Mouse (Mus musculus): Measurements from ENCODE around the gene Hs1bp3. TPM values are rescaled to one million over a fixed set of nuclear protein-coding genes. Genes with fewer than 3 reads are reported as not detected.

The Hs1bp3 gene
- polyA plus RNA-seq, 1 experiment from 2014 or later: 5.4 TPM

DNA sequence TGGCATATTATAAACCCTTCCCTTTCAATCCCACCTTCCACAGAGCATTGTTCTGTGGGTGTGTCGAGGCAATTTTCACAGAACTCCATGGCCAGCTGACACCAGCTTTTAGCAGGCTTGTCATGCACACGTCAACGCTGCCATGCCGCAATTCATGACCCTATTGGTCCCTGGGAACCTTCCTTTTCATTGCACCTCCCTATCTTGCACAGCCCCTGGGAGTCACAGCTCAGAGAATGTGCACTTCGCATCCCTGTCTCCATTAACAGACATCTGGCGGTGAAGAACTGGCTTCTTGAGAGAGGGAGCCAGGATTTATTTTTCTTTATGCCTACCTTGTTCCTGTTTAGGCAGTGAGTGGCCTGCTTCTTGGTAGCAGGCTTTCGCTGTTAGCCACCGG is 25.7 kb downstream of the Hs1bp3 start:
- Histone ChIP-seq H3K9ac (no peak overlapping the region), H3K27ac (no peak overlapping the region), H3K4me1 (peaks cover 4% of the 10 kb centered on the region; the same call in 1 of the 2 replicates), H3K4me3 (no peak overlapping the region), H3K36me3 (peaks cover 41% of the 10 kb centered on the region), H3K4me2 (no peak overlapping the region), H3K27me3 (replicated peaks) (no peaks in the 10 kb centered on the region), H3K9me3 (replicated peaks) (no peaks in the 10 kb centered on the region)
- ATAC-seq: no peak
- 83% methylated on average over 8 of the region's 8 CpGs for WGBS (ENCODE audit: insufficient replicate concordance)

DNA sequence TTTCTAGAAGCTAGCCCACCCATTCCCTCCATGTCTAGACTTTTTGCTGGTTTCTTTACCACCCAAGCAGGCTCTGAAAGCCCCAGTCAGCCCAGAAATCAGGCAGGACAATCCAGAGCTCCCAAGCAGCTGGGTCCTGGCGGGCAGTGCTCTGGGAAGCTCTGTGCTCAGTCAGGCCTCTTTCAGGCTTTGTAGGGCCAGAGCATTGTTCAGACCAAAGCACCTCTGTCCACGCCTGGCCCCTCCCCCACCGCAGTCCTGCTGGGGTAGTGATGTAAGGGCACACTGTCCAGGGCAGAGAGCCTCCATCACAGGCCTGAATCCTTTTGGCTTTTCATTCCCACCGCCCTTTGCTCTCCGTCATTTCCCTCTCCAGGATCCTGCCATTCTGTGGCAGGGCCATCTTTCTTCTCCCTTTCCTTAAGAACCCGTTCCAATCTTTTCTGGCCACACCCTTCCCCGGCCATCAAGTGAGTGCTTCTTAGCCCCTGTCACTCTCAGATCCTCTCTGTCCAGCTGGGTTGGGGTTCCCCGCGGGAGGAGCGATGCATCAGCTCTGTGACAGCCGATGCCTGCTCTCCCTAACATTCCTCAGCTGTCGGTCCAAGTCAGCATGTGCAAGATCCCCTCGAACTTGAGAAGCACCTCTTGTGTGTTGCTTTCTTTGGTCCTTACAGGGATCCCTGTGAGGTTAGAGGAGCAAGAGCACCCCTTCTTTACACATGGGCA is 26.5 kb downstream of the Hs1bp3 start:
- H3K4me3 ChIP-seq: no peak overlapping the region
- no peaks in the 10 kb centered on the region for H3K9me3 ChIP-seq (replicated peaks)
- 68% methylated on average over 13 of the region's 13 CpGs for WGBS (ENCODE audit: insufficient replicate concordance)
- peak; percentile 39; the same call in 1 of the 2 replicates for ATAC-seq
- H3K4me2 ChIP-seq: no peak overlapping the region
- H3K27me3 ChIP-seq (replicated peaks): no peaks in the 10 kb centered on the region
- H3K36me3 ChIP-seq: peaks cover 41% of the 10 kb centered on the region
- H3K27ac ChIP-seq: no peak overlapping the region
- H3K9ac ChIP-seq: no peak overlapping the region
- H3K4me1 ChIP-seq: no peaks in the 10 kb centered on the region

DNA sequence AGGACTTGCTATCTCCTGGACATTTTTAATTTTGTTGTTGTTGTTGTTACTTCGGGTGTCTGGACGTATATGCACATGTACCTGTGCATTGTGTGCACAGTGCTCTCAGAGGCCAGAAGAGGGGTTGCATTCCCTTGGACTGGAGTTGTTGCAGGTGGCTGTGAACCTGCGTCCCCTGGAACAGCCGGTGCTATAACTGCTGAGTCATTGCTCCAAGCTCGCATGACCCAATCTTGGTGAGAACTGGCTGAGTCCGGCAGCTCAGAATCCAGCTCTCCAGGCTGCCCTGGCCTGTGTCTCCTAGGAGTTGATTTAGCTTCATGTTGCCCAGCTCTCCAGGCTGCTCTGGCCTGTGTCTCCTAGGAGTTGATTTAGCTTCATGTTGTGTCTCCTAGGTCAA is 27.8 kb downstream of the Hs1bp3 start:
- Histone ChIP-seq H3K9me3 (replicated peaks) (no peaks in the 10 kb centered on the region), H3K36me3 (peaks cover 35% of the 10 kb centered on the region), H3K4me1 (0 out of 2 replicates have a peak, but pooled peaks cover 5% of the 10 kb centered on the region), H3K4me3 (no peak overlapping the region), H3K27ac (no peak overlapping the region), H3K4me2 (no peak overlapping the region), H3K9ac (no peak overlapping the region), H3K27me3 (replicated peaks) (no peaks in the 10 kb centered on the region)
- no peak for ATAC-seq
- WGBS (ENCODE audit: insufficient replicate concordance): 56% methylated on average over 6 of the region's 6 CpGs

DNA sequence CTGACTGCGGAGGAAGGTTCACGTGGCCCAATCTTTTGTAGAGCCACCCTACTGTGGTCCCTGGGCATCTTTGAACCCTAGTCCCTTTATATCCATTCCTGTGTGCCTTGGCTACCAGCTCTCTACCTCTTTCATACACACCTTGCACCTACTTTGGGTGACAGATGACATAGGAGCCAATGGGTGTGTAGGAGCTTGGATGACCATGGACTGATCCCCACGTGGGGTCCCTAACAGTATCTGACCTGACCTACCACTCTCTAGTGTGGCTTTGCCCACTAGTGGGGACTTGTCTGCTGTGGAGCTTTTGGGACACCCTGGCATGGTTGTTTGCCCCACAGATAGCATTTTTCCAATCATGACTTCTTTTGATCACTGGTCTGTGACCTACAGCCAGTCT is 30.1 kb downstream of the Hs1bp3 start:
- Histone ChIP-seq H3K9me3 (replicated peaks) (no peaks in the 10 kb centered on the region), H3K4me2 (no peak overlapping the region), H3K27me3 (replicated peaks) (no peaks in the 10 kb centered on the region), H3K4me3 (no peak overlapping the region), H3K4me1 (0 out of 2 replicates have a peak, but pooled peaks cover 5% of the 10 kb centered on the region), H3K36me3 (peaks cover 20% of the 10 kb centered on the region), H3K9ac (no peak overlapping the region), H3K27ac (no peak overlapping the region)
- 89% methylated on average over 3 of the region's 3 CpGs for WGBS (ENCODE audit: insufficient replicate concordance)
- ATAC-seq: no peak

DNA sequence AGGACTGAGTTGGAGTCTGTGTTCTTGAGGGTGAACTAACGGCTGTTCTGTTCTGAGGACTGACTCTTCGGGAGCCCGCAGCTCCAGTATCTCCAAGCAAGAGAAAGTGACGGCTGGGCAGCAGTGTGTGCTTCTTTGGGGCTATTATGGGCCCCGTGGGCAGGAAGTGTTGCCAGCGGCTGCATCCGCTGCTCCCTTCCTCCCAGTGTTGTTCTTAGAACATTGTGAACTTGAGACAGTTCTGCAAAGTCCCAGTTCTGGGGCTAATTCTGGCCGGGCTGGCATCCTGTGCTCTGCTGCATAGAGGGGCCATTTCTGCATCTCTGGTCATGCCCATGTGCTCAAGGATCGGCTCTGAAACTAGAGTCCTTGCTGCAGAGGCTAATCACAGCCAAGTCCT is 31.7 kb downstream of the Hs1bp3 start:
- Histone ChIP-seq H3K9me3 (replicated peaks) (no peaks in the 10 kb centered on the region), H3K27me3 (replicated peaks) (no peaks in the 10 kb centered on the region), H3K4me1 (0 out of 2 replicates have a peak, but pooled peaks cover 17% of the 10 kb centered on the region), H3K27ac (peak overlapping the region; percentile 79), H3K4me2 (peak overlapping the region; percentile 15), H3K36me3 (peaks cover 11% of the 10 kb centered on the region; the same call in 1 of the 2 replicates), H3K4me3 (no peak overlapping the region), H3K9ac (no peak overlapping the region)
- ATAC-seq: peak; percentile 50
- WGBS (ENCODE audit: insufficient replicate concordance): 23% methylated on average over 9 of the region's 9 CpGs

DNA sequence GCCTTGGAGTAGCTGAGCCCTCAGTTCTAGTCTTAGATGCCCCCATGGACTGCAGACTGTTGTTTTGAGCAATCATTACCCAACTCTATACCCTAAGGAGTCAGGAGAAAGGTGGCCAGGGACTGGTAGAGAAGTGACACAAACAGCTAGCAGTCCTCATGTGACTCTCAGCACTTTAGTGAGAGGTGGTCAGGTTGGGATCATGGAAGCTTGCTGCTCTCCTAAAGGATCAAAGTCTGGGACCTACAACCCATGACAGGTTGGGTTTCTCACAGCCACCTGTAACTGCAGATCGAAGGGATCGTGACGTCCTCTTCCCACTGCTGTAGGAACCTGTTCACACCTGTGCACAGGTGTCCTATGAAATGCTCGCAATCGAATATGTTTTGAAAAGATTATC is 32.3 kb downstream of the Hs1bp3 start:
- Histone ChIP-seq H3K27ac (peak overlapping the region; percentile 79), H3K9ac (no peak overlapping the region), H3K9me3 (replicated peaks) (no peaks in the 10 kb centered on the region), H3K36me3 (peaks cover 11% of the 10 kb centered on the region; the same call in 1 of the 2 replicates), H3K4me1 (0 out of 2 replicates have a peak, but pooled peaks cover 17% of the 10 kb centered on the region), H3K4me3 (no peak overlapping the region), H3K4me2 (peak overlapping the region; percentile 15), H3K27me3 (replicated peaks) (no peaks in the 10 kb centered on the region)
- ATAC-seq: no peak
- WGBS (ENCODE audit: insufficient replicate concordance): 81% methylated on average over 5 of the region's 5 CpGs

DNA sequence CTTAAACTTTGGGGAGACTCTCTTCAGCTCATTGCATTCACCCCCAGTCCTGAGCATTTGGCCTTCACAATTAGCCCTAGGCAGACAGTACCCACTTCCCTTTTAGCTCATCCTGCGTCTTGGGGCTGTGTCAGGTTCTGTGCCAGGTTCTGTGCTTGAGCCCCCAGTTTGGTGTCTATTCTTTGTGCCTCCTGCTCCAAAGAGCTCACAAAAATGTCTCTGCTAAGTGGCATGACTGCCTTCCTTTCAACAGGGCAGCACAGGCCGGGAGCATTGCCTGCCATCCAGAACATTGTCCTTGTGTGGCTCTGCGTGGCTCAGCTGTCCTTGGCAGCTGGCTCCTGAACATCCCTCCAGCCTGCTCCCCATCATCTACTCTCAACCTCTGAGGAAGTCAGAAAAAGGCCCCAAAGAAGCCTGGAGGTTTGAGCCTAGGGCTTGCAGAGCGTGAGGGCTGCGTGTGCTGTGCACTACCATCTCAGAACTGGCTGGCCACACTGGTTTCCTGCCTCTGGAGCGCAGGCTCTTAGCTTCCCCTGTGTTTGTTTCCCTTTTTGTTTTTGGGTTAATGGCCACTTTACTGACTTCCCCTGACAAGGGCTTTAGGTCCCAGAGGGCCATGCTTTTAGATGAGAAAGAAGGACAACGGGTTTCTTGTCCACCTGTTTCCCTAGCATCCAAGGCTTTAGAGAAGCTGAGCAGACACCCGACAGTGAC is 34.7 kb downstream of the Hs1bp3 start:
- H3K27me3 ChIP-seq (replicated peaks): no peaks in the 10 kb centered on the region
- H3K9ac ChIP-seq: no peak overlapping the region
- H3K4me1 ChIP-seq: peaks cover 20% of the 10 kb centered on the region; the same call in 1 of the 2 replicates
- ATAC-seq: no peak
- 41% methylated on average over 8 of the region's 8 CpGs for WGBS (ENCODE audit: insufficient replicate concordance)
- H3K9me3 ChIP-seq (replicated peaks): no peaks in the 10 kb centered on the region
- 0 out of 2 replicates have a peak, but pooled peaks cover under 1% of the 10 kb centered on the region for H3K36me3 ChIP-seq
- H3K4me2 ChIP-seq: no peak overlapping the region
- no peak overlapping the region for H3K4me3 ChIP-seq
- H3K27ac ChIP-seq: 0 out of 2 replicates have a peak overlapping the region, but pooled peaks have one; percentile 25

DNA sequence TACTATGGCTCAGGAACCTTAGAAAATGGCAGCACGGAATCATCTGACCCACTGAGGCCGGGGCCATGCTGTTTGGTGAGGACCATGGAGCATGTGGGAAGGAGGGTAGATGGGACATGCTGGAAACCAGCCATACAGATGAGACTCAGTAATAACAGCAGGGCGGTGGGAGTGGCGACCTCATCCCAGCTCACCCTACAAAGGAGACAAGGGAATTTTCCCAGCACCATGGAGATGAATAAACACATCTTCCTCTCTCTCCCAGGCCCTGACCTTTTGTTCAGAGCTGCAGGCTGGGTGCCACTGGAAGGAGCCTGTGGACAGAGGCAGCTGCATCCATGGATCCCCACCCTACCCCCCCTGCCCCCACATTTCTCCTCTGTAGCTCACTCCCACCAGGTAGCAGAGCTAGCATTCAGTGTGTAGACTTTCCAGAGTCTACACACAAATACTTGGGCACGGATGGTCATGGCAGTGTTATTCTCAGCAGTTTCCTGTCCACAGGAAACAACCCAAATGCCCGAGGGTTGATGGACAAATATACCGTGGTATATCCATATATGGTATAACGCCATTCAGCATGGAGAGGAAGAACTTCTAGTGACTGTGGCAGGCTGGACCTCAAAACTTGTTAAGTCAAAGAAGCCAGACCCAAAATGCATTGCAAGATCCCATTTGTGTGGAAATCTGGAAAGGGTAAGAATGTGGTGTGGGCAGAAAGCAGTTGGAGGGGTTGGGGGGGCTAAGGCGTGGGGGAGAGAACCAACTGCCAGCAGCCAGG is 35.7 kb downstream of the Hs1bp3 start:
- Histone ChIP-seq H3K9me3 (replicated peaks) (no peaks in the 10 kb centered on the region), H3K9ac (no peak overlapping the region), H3K4me2 (no peak overlapping the region), H3K4me1 (peaks cover 20% of the 10 kb centered on the region; the same call in 1 of the 2 replicates), H3K36me3 (no peaks in the 10 kb centered on the region), H3K27ac (no peak overlapping the region), H3K4me3 (no peak overlapping the region), H3K27me3 (replicated peaks) (no peaks in the 10 kb centered on the region)
- no peak for ATAC-seq
- 49% methylated on average over 9 of the region's 9 CpGs for WGBS (ENCODE audit: insufficient replicate concordance)

DNA sequence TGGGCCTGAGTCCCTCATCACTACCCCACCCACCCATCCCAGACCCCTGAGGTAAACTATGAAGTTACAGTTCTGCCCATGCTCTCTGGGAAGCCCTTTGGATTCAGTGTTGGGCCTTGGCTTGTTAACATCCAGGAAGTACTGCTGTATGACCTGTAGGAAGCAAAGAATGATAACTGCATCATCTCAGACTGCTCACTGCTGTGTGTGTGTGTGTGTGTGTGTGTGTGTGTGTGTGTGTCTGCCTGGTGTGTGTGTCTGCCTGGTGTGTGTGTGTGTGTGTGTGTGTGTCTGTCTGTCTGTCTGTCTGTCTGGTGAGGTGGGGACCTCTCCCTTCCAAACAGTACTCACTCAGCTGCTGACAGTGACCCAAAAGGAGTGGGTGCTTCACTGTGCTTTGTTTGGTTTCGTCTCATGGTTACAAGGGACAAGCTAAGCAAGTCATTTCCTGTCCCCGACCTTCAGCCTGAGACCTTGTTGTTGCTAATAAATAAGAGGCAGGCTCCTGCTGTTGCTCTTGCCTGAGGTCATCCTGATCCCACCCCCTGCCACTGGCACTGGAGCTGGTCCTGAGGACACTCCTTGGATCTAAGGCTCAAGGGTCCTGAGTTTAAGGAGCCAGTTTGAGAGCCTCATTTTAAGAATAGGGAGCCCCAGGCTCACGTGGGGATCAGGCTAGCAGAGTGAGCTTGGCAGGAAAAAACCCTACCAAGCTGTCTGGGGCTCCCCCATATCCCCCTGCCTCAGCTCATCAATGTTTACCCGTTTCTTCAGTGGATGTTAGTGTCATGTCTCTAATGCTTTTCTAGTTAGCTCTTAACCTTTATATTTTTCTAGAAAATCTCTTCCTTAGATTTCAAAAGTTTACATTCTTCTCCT is 38.0 kb downstream of the Hs1bp3 start:
- H3K4me3 ChIP-seq: no peak overlapping the region
- H3K27me3 ChIP-seq (replicated peaks): no peaks in the 10 kb centered on the region
- no peak overlapping the region for H3K9ac ChIP-seq
- peaks cover 15% of the 10 kb centered on the region; the same call in 1 of the 2 replicates for H3K4me1 ChIP-seq
- H3K9me3 ChIP-seq (replicated peaks): 0 out of 2 replicates have a peak, but pooled peaks cover 3% of the 10 kb centered on the region
- ATAC-seq: peak; percentile 50
- H3K36me3 ChIP-seq: no peaks in the 10 kb centered on the region
- WGBS (ENCODE audit: insufficient replicate concordance): 28% methylated on average over 4 of the region's 4 CpGs
- no peak overlapping the region for H3K4me2 ChIP-seq
- peak overlapping the region; percentile 48; the same call in 1 of the 2 replicates for H3K27ac ChIP-seq

DNA sequence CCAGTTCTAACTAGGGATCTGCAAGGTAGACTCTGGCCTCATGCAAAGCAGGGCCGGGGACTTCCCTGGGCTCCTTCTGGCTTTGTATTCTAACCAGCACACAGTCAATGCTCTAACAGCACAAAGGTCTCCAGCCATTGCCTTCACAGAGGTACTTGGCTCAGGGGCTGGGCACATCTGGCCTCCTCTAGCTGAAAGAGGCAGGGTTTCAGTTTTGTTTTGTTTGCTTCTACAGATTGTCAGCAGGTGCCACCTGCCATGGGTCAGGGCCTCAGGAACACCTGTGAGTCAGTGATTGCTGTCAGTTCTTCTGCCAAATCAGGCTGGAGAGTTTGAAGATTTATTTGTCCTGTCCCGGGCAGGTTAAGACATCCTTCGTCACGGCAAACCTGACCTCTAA is 39.8 kb downstream of the Hs1bp3 start:
- Histone ChIP-seq H3K4me2 (no peak overlapping the region), H3K4me3 (no peak overlapping the region), H3K36me3 (no peaks in the 10 kb centered on the region), H3K9ac (no peak overlapping the region), H3K27me3 (replicated peaks) (no peaks in the 10 kb centered on the region), H3K9me3 (replicated peaks) (0 out of 2 replicates have a peak, but pooled peaks cover 3% of the 10 kb centered on the region), H3K4me1 (peaks cover 18% of the 10 kb centered on the region; the same call in 1 of the 2 replicates), H3K27ac (no peak overlapping the region)
- no peak for ATAC-seq
- WGBS (ENCODE audit: insufficient replicate concordance): 75% methylated on average over 4 of the region's 4 CpGs

DNA sequence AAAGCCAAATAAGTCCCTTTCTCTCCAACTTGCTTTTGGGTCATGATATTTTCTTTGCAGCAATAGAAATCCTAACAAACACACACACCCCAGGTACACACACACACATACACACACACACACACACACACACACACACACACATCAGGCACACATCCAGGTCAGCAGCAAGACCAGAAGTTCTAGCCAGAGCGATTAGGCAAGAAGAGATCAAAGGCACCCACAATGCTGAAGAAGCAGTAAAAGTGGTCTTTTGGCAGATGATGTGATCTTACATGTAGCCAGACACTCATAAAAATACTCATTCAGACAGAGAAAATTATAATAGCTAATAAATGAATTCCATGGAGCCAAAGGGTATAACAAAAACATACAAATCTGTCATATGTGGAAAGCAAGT is 41.0 kb downstream of the Hs1bp3 start:
- Histone ChIP-seq H3K36me3 (no peaks in the 10 kb centered on the region), H3K4me2 (no peak overlapping the region), H3K4me3 (no peak overlapping the region), H3K9ac (no peak overlapping the region), H3K4me1 (peaks cover 14% of the 10 kb centered on the region; the same call in 1 of the 2 replicates), H3K27me3 (replicated peaks) (no peaks in the 10 kb centered on the region), H3K9me3 (replicated peaks) (0 out of 2 replicates have a peak, but pooled peaks cover 3% of the 10 kb centered on the region), H3K27ac (no peak overlapping the region)
- 69% methylated on average over 1 of the region's 1 CpGs for WGBS (ENCODE audit: insufficient replicate concordance)
- no peak for ATAC-seq
